Mouse (Mus musculus) forebrain, embryonic 16.5 days (tissue): ENCODE measurements around the gene Egln2. TPM values are rescaled to one million over a fixed set of nuclear protein-coding genes. Genes with fewer than 3 reads are reported as not detected.

Experiments used
- ATAC-seq: fragments of 200-750 bp; cut with Nextera tagmentation; 2 replicates; pipeline ENCODE4 v1.8.0; 2017; ENCODE audit warnings: mild to moderate bottlenecking, moderate library complexity
- H3K27ac ChIP-seq: fragments of 300-500 bp; sonication (generic); 2 replicates; pipeline ENCODE4 v1.5.1; 2014; ENCODE audit warnings: low read length, control low read depth
- H3K27me3 ChIP-seq: fragments of 300-500 bp; sonication (generic); replicated peaks from 2 replicates; pipeline ENCODE4 v1.6.1; 2014; ENCODE audit warnings: low read length; ENCODE audit not compliant: control insufficient read depth, insufficient read depth
- H3K36me3 ChIP-seq: fragments of 300-500 bp; sonication (generic); 2 replicates; pipeline ENCODE4 v1.6.1; 2014; ENCODE audit not compliant: control insufficient read depth, insufficient read depth
- H3K4me1 ChIP-seq: fragments of 300-500 bp; sonication (generic); replicated peaks from 2 replicates; pipeline ENCODE4 v1.6.1; 2014; ENCODE audit warnings: low read length; ENCODE audit not compliant: control insufficient read depth, insufficient read depth
- H3K4me2 ChIP-seq: fragments of 300-500 bp; sonication (generic); 2 replicates; pipeline ENCODE4 v1.6.1; 2014; ENCODE audit warnings: mild to moderate bottlenecking, low read length, control low read depth
- H3K4me3 ChIP-seq: fragments of 300-500 bp; sonication (generic); replicated peaks from 2 replicates; pipeline ENCODE4 v1.5.1; 2014; ENCODE audit warnings: mild to moderate bottlenecking, low read length, control low read depth
- H3K9ac ChIP-seq: fragments of 300-500 bp; sonication (generic); replicated peaks from 2 replicates; pipeline ENCODE4 v1.6.1; 2014; ENCODE audit warnings: low read depth, low read length, control low read depth
- H3K9me3 ChIP-seq: fragments of 300-500 bp; sonication (generic); 2 replicates; pipeline ENCODE4 v1.6.1; 2016; ENCODE audit warnings: low read length; ENCODE audit not compliant: control insufficient read depth
- WGBS: fragments of 180-500 bp; shearing (Covaris S2); extraction: QIAGEN DNeasy Blood & Tissue Kit; methylation state at CpG from one replicate; pipeline ENCODE4 v1.1.7; 2014; 5-methylcytosine and 5-hydroxymethylcytosine counted together
- polyA plus RNA-seq: library from polyadenylated mRNA; unstranded; fragments of >200 nt; fragmentation: Nextera tagmentation; extraction: Ambion mirVana; gene quantifications from 2 replicates; pipeline ENCODE4 v1.2.1, GENCODE M21; 2015

The Egln2 gene
- 93.4 and 100 TPM in 2 replicates for polyA plus RNA-seq

DNA sequence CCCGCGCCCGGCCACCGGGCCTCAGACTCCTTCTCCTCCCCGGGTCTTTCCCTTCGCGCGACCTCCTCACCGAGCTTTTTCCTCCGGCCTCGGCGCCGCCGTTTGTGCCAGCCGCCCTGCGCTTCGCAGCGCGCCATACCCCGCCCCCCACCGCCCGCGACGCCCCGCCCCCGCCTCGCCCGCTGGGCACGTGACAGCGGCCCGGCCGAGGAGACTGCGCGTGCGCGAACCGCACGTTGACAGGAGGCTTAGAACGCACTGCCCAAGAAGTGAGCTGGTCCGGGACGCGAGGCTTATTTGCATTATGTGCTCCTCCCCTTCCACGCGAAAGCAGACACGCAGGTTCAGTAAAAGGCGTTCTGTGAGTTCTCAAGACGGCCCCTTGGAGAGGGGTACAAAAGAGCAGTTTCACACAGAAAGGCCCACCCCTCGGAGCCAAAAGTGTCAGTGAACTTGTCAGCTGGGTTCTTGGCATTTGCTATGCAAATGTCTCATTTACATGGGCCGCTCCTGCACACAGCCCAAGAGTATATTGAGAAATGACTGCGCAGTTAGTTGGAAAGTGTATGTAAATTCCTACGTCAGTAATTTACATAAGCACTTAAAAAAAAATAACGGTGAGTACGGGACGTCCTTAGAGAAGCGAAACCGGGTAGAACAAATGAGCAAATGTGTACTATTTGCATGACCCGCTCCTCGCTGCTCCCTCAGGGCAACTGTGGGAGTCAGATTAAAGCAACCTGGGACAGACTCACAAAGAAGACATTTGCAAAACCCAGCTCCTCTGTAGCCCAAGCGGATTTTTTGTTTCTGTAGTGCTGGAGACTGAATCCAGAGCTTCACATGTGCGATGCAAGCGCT is at the start of gene Egln2:
Gene Egln2 (minus strand): TSS at position 189 of the 861 bp plus-strand sequence.
- Histone ChIP-seq H3K4me2 (peak within 1 kb of the TSS; percentile 84), H3K27me3 (no peaks in the 10 kb centered on the region), H3K27ac (peak within 1 kb of the TSS; percentile 98), H3K4me3 (peak within 1 kb of the TSS; percentile 63), H3K36me3 (peaks cover 3% of the 10 kb centered on the region; the same call in 1 of the 2 replicates), H3K9ac (peak within 1 kb of the TSS; percentile 91), H3K9me3 (no peaks in the 10 kb centered on the region), H3K4me1 (peaks cover 46% of the 10 kb centered on the region)
- ATAC-seq, result peak; percentile 82
- 2% methylated on average over 61 of the region's 61 CpGs for WGBS

DNA sequence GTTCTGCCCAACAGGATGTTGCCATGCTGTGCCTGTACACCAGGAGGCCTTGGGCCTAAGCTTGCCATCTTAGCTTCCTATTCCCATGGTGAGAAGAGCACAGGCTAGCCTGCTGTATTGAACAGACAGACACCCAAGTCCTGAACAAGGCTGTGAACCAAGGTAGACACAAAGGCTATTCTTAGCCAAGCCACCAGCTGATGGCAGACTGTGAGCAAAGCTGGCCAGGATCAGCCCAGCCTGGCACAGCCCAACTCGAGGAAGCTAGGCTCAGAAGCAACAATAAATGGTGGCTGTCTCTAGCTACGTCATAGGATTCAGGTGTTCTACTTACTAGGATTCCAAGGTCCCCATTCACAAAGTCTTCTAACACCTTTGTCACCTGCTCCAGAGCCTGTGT is 46.0 kb upstream of the Egln2 start:
- no peaks in the 10 kb centered on the region for H3K27me3 ChIP-seq
- no peak overlapping the region for H3K4me2 ChIP-seq
- WGBS, result 94% methylated on average over 2 of the region's 2 CpGs
- H3K4me1 ChIP-seq, result no peaks in the 10 kb centered on the region
- no peak overlapping the region for H3K4me3 ChIP-seq
- H3K36me3 ChIP-seq, result peaks cover 23% of the 10 kb centered on the region
- no peak overlapping the region for H3K27ac ChIP-seq
- no peak overlapping the region for H3K9ac ChIP-seq
- no peaks in the 10 kb centered on the region for H3K9me3 ChIP-seq
- no peak for ATAC-seq

DNA sequence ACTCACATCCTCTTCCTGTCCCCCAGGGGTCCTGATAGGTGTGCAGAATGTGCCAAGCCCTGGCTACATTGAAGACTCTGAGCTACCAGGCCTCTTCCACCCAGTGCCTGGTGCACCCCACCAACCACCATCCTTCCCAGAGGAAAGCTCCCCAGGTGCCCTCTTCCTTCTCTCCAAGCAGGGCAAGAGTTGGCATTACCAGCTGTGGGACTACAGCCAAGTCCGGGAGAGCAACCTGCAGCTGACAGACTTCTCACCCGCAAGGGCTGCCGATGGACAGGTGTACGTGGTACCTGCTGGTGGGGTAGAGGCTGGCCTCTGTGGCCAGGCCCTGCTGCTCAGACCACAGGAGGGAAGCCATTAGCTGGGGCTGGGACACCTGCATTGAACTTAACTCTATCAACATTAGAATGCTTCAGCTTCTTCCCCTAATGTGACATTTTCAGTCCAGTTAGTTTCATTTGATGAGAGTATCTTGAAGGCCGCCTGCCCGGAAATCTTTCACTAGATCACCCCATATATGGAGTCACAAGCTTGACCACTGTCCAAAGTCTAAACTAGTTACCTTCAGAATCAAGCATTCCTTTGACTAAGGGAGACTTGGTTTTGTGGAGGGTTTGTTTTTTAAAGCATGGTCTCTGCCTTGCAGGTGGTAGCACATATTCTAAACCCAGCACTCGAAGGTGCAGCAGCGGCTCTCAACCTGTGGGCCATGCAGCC is 37.3 kb upstream of the Egln2 start:
- Histone ChIP-seq H3K4me3 (no peak overlapping the region), H3K27me3 (no peaks in the 10 kb centered on the region), H3K4me1 (no peaks in the 10 kb centered on the region), H3K36me3 (peaks cover 6% of the 10 kb centered on the region; the same call in 1 of the 2 replicates), H3K9me3 (no peaks in the 10 kb centered on the region), H3K4me2 (no peak overlapping the region), H3K9ac (no peak overlapping the region), H3K27ac (no peak overlapping the region)
- no peak for ATAC-seq
- WGBS, result 94% methylated on average over 8 of the region's 8 CpGs

DNA sequence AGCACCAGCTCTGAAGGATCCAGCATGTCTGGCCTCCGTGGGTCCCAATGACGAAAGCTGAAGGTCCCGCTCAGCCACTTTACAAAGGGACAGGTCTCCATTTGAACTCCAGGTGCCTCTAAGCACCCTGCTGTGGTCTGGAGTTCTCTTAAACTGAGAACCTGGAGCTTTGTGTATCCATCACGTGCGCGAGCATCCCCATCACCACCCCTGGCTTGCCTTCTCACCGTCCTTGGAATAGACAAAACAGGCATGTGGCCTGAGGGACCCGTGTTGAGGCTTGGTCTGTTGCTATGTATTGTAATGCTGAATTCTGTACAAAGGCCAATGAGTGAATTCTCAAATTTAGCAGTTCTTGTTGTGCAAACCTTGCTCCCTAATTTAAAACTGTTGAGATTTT is 32.2 kb upstream of the Egln2 start:
- H3K27ac ChIP-seq, result no peak overlapping the region
- H3K4me2 ChIP-seq, result no peak overlapping the region
- no peak for ATAC-seq
- no peaks in the 10 kb centered on the region; the same call in 1 of the 2 replicates for H3K36me3 ChIP-seq
- peaks cover 11% of the 10 kb centered on the region for H3K4me1 ChIP-seq
- no peaks in the 10 kb centered on the region for H3K9me3 ChIP-seq
- 93% methylated on average over 8 of the region's 8 CpGs for WGBS
- H3K9ac ChIP-seq, result no peak overlapping the region
- no peak overlapping the region for H3K4me3 ChIP-seq
- no peaks in the 10 kb centered on the region for H3K27me3 ChIP-seq

DNA sequence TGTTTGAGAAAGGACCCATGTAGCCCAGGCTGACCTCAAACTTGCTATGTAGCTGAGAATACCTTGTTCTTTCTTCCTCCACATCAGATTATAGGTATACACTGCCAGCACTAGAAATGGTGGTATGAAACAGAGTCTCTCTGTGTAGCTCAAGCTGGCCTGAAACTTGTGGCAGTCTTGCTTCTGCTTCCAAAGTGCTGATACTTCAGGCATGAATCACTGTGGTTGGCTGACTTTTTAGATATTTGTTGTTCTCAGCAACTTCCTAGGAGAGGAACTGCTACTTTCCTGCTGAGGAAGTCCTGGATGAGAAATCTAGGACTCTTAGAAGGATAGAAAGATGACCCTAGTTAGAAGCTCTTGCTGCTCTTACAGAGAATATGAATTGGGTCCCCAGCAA is 31.8 kb upstream of the Egln2 start:
- Histone ChIP-seq H3K27me3 (no peaks in the 10 kb centered on the region), H3K9ac (no peak overlapping the region), H3K9me3 (no peaks in the 10 kb centered on the region), H3K4me2 (no peak overlapping the region), H3K27ac (no peak overlapping the region), H3K36me3 (peaks cover 3% of the 10 kb centered on the region; the same call in 1 of the 2 replicates), H3K4me3 (no peak overlapping the region), H3K4me1 (peaks cover 15% of the 10 kb centered on the region)
- ATAC-seq, result no peak

DNA sequence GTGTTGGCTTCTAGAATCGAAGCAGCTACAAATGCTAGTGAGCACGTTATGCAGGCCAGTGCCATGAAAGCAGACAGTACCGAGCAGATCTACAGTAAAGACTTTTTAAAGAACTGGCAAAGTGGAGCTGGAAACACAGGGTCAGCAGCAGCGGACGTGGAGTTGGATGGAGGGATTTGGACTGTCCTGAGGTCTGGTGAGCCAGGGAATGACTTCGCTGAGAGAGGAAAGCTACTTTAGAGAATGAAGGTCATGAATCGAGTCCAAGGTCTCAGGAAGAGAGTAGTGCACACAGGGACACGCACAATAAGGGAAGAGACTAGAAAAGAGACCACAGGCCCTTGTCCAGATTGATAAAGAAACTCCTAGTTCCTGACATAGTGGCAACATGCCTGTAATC is 31.0 kb upstream of the Egln2 start:
- Histone ChIP-seq H3K4me3 (no peak overlapping the region), H3K9me3 (no peaks in the 10 kb centered on the region), H3K4me2 (no peak overlapping the region), H3K27me3 (no peaks in the 10 kb centered on the region), H3K9ac (no peak overlapping the region), H3K4me1 (peaks cover 20% of the 10 kb centered on the region), H3K27ac (no peak overlapping the region), H3K36me3 (peaks cover 5% of the 10 kb centered on the region; the same call in 1 of the 2 replicates)
- ATAC-seq, result no peak
- WGBS, result 96% methylated on average over 8 of the region's 8 CpGs

DNA sequence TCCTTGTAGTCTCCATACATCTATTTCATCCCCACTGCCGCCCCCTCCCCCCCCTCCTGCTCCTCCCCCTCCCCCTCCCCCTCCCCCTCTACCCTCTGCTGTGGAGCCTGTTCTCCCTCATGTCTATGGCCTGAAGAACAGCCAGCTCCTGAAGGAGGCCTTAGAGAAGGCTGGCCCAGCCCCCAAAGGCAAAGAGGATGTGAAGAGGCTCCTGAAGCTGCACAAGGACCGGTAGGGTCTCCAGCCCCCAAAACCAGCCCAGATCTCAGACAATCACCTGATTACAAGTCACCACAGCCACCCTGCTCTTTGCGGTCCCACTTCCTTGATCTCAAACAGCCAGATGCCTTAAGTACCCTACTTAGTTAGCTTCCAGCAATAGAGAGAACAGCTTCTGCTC is 30.5 kb upstream of the Egln2 start:
- no peak overlapping the region for H3K9ac ChIP-seq
- WGBS, result 89% methylated on average over 3 of the region's 3 CpGs
- peaks cover 22% of the 10 kb centered on the region for H3K4me1 ChIP-seq
- no peak overlapping the region for H3K27ac ChIP-seq
- peaks cover 10% of the 10 kb centered on the region for H3K36me3 ChIP-seq
- no peak for ATAC-seq
- no peak overlapping the region for H3K4me2 ChIP-seq
- H3K4me3 ChIP-seq, result no peak overlapping the region
- H3K27me3 ChIP-seq, result no peaks in the 10 kb centered on the region
- no peaks in the 10 kb centered on the region for H3K9me3 ChIP-seq

DNA sequence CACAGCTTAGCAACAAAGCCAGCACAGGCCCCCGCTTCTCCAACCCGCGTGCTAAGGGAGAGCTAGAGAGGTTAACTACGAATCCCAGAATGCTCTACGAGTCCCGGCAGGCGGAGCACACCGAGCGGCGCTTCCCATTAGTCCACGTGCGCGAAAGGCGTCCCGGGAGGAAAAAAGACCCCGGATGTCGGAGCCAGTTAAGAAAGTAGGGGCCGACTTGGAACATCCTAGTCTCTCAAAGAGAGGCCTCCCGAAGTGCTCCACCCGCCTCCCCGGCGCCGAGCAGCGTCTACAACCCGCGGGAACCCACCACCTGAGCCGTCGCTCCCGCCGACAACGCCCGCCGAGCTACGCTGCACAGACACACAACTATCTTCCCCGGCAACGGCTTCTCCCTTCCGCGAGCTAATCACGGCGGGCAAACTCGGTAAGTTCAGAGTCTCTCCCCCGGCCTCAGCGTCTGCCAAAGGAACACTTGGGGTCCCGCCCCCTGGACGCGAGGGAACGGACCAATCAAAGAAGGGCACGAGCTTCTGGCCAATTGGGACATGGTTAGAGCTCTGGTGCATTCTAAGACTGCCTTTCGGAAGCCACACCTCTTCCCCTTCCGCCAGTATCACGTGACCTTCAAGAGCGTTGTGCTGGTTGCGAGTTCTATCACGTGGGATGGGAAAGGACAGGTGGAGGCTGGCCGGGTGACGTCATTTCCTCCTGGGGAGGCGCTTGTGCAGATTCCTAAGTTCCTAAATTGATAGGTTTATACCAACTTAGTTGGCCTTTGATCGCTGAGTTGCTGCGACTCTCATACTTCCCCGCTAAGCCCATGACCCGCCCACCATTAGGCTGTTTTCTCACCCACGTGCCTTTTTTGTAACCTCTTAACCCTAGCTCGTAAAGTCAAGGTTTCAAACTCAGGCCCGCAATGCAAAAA is 29.3 kb upstream of the Egln2 start, which contains the start of the genes BC024978 and Snrpa:
Gene BC024978 (plus strand): TSS at position 101 of the 931 bp plus-strand sequence.
Gene Snrpa (minus strand): TSS at position 591 of the 931 bp plus-strand sequence.
- Histone ChIP-seq H3K9me3 (no peaks in the 10 kb centered on the region), H3K4me1 (peaks cover 22% of the 10 kb centered on the region), H3K36me3 (peaks cover 22% of the 10 kb centered on the region), H3K27me3 (no peaks in the 10 kb centered on the region), H3K9ac (peak within 1 kb of the TSS; percentile 77), H3K4me2 (peak within 1 kb of the TSS; percentile 71), H3K27ac (peak within 1 kb of the TSS; percentile 96), H3K4me3 (peak within 1 kb of the TSS; percentile 72)
- ATAC-seq, result peak; percentile 98
- under 1% methylated on average over 64 of the region's 64 CpGs for WGBS
